Mouse (Mus musculus): ENCODE data around the gene Kpna7. TPM values are rescaled to one million over a fixed set of nuclear protein-coding genes. Genes with fewer than 3 reads are reported as not detected.
"Not testable (repeated sequence)": the region's sequence is repeated elsewhere in the genome, so short reads cannot be mapped to it uniquely, and the experiment has no call there.

Gene Kpna7
- polyA plus RNA-seq (2015; fragmentation: Nextera tagmentation; extraction: Ambion mirVana) = not detected in 2 replicates

DNA sequence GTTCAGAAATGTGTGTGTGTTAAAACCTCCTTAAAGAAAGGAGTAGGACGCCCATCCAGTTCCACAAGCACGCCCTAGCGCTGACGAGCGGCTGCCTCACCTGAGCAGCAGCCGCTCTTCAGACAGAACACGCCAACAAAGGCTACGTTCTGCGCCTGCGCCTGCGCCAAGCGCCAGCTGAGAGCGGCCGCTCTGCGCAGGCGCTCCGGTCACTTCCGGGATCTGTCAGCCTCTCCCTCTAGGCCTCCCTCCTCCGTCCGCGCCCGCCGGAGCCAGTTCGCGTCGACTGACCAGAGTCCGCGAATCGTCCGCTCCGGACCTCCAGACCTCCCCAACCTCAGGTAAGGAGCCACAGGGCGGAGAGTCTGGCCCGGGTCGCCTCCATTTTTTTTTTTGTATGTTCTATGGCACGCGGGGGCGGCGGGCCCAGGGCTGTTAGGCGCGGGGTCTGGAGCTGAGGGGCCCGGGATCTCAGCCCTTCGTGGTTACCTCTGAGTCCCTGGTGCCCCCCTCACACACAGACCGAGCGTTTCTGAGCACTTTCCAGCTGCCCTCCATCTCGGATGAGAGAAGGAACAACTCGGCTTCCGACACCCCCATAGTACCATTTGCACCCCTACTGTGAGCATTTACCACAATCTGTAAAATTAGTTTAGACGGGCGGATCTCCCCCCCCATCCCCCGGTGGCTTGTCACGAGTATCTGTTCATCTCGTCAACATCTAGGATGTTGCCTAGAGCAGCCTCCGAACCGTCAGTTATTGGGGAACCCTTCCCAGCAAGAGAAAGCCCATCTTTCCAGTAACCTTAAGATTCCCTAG lies at the start of gene Kpna7, which contains the start of gene Arpc1a:
Gene Kpna7 (minus strand): TSS at position 399 of the 820 bp plus-strand sequence.
Gene Arpc1a (plus strand): TSS at position 199 of the 820 bp plus-strand sequence.
- peak within 1 kb of the TSS; percentile 80 for H3K27ac ChIP-seq
- ATAC-seq (replicated peaks; ENCODE audit: low FRiP score, low read depth) (peak; percentile 96), DNase-seq (ENCODE audit: low spot score) (peak; percentile 97)
- H3K36me3 ChIP-seq (ENCODE audit: insufficient read depth, low read length) = no peaks in the 10 kb centered on the region
- no peaks in the 10 kb centered on the region; the same call in 1 of the 2 replicates for H3K9me3 ChIP-seq (replicated peaks; ENCODE audit: low read length)
- TF ChIP-seq CTCF (IDR thresholded peaks at IDR 0.05; ENCODE audit: low read depth) = no peak
- peaks cover 8% of the 10 kb centered on the region; the same call in 1 of the 2 replicates for H3K4me1 ChIP-seq (replicated peaks; ENCODE audit: insufficient read depth, low read length)
- H3K9ac ChIP-seq (ENCODE audit: low read depth, low read length) = peak within 1 kb of the TSS; percentile 93
- no peaks in the 10 kb centered on the region for H3K27me3 ChIP-seq (ENCODE audit: insufficient read depth, low read length)
- peak within 1 kb of the TSS; percentile 85 for H3K4me3 ChIP-seq (replicated peaks; ENCODE audit: low read depth, low read length)
- under 1% methylated on average over 49 of the region's 54 CpGs for WGBS
- peak within 1 kb of the TSS; percentile 91 for H3K4me2 ChIP-seq (ENCODE audit: low read length)

DNA sequence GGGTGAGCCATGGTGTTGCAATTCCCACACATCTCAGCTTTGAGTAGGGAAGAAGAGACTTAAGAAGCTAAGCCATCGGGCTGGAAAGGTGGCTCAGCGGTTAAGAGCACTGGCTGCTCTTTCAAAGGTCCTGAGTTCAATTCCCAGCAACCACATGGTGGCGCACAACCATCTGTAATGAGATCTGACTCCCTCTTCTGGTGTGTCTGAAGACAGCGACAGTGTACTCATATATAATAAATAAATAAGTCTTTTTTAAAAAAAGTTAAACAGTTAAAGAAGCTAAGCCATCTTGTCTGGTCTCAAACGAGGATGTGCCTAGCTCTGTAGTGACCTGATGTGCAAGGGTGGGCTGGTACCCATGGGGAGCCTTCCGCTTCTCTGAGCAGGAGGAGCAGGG lies 49.4 kb upstream of the Kpna7 start:
- not testable (repeated sequence) for H3K4me2 ChIP-seq (ENCODE audit: low read length); H3K4me1 ChIP-seq (replicated peaks; ENCODE audit: insufficient read depth, low read length); H3K27me3 ChIP-seq (ENCODE audit: insufficient read depth, low read length); ATAC-seq (replicated peaks; ENCODE audit: low FRiP score, low read depth); H3K27ac ChIP-seq; H3K4me3 ChIP-seq (replicated peaks; ENCODE audit: low read depth, low read length); DNase-seq (ENCODE audit: low spot score); H3K9me3 ChIP-seq (replicated peaks; ENCODE audit: low read length); H3K9ac ChIP-seq (ENCODE audit: low read depth, low read length)
- peaks cover 66% of the 10 kb centered on the region for H3K36me3 ChIP-seq (ENCODE audit: insufficient read depth, low read length)
- peak; percentile 21; the same call in 1 of the 2 replicates for TF ChIP-seq CTCF (IDR thresholded peaks at IDR 0.05; ENCODE audit: low read depth)
- WGBS = 91% methylated on average over 6 of the region's 6 CpGs

DNA sequence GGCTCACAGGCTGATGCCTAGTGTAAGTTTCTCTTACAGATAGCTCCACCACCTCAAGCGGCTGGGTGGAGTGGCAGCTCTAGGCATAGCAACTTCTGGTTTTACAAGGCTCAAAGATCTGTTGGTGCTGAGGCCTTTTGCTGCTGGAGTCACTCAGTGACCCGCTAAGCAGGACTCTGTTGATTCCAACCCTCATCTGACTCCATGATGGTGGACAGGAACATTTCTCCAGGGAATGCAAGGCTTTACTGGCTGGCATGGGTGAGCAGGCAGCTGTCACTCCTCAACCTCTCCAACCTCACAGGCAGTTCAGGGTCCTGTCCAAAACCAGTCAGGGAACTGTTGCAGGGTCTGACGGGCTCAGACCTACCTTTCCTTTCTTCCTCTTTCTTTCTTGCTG lies 47.2 kb upstream of the Kpna7 start:
- no peaks in the 10 kb centered on the region for H3K9me3 ChIP-seq (replicated peaks; ENCODE audit: low read length)
- H3K9ac ChIP-seq (ENCODE audit: low read depth, low read length) = no peak overlapping the region
- 82% methylated on average over 3 of the region's 3 CpGs for WGBS
- TF ChIP-seq CTCF (IDR thresholded peaks at IDR 0.05; ENCODE audit: low read depth) = no peak
- H3K36me3 ChIP-seq (ENCODE audit: insufficient read depth, low read length) = peaks cover 79% of the 10 kb centered on the region
- H3K27me3 ChIP-seq (ENCODE audit: insufficient read depth, low read length) = no peaks in the 10 kb centered on the region
- ATAC-seq (replicated peaks; ENCODE audit: low FRiP score, low read depth) (no peak), DNase-seq (ENCODE audit: low spot score) (no peak)
- no peaks in the 10 kb centered on the region for H3K4me1 ChIP-seq (replicated peaks; ENCODE audit: insufficient read depth, low read length)
- H3K27ac ChIP-seq = no peak overlapping the region
- no peak overlapping the region for H3K4me2 ChIP-seq (ENCODE audit: low read length)
- H3K4me3 ChIP-seq (replicated peaks; ENCODE audit: low read depth, low read length) = no peak overlapping the region

DNA sequence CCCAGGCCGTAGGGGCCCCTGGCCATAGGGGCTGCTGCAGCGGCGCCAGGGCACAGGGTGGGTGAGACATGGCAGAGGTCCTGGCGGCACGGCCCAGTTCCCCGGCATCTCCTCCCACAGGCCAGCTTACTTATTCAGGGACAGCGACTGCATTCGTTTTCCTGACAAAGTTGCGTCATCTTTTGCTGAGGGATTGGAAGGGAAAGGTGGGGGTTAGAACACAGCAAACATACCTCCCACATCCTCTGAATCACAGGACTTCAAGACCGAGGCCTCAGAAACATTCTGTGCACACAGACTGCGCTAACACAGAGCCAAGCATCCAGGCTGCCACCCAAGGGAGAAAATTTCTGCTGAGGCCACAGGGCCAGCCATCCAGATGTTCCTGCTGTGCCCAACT lies 46.4 kb upstream of the Kpna7 start:
- no peaks in the 10 kb centered on the region for H3K4me1 ChIP-seq (replicated peaks; ENCODE audit: insufficient read depth, low read length)
- H3K27me3 ChIP-seq (ENCODE audit: insufficient read depth, low read length) = no peaks in the 10 kb centered on the region
- WGBS = 74% methylated on average over 11 of the region's 11 CpGs
- no peak for ATAC-seq (replicated peaks; ENCODE audit: low FRiP score, low read depth)
- H3K27ac ChIP-seq = no peak overlapping the region
- no peak for DNase-seq (ENCODE audit: low spot score)
- H3K4me3 ChIP-seq (replicated peaks; ENCODE audit: low read depth, low read length) = no peak overlapping the region
- H3K9me3 ChIP-seq (replicated peaks; ENCODE audit: low read length) = no peaks in the 10 kb centered on the region
- no peak for TF ChIP-seq CTCF (IDR thresholded peaks at IDR 0.05; ENCODE audit: low read depth)
- peaks cover 83% of the 10 kb centered on the region for H3K36me3 ChIP-seq (ENCODE audit: insufficient read depth, low read length)
- no peak overlapping the region for H3K9ac ChIP-seq (ENCODE audit: low read depth, low read length)
- no peak overlapping the region for H3K4me2 ChIP-seq (ENCODE audit: low read length)

DNA sequence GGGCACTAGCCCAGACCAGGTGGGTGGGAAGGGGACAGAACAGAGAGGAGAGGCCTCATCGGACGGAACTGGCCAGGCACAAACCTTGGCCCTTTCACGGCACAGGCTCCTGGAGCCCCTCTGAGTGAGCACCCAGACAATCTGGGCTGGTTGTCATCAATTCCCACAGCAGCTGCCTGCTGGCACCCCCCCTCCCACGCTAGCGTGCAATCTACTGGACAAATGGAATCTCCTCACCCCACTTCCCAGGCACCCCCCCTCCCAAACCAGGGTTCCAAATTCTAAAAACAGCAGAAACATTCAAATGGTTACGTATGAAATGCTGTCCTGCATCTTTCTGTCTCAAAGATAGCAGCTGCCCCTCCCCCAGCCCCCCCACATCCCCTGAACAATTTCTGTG lies 45.9 kb upstream of the Kpna7 start:
- H3K4me3 ChIP-seq (replicated peaks; ENCODE audit: low read depth, low read length); H3K9me3 ChIP-seq (replicated peaks; ENCODE audit: low read length); ATAC-seq (replicated peaks; ENCODE audit: low FRiP score, low read depth); DNase-seq (ENCODE audit: low spot score); H3K4me2 ChIP-seq (ENCODE audit: low read length); H3K9ac ChIP-seq (ENCODE audit: low read depth, low read length); H3K4me1 ChIP-seq (replicated peaks; ENCODE audit: insufficient read depth, low read length); H3K27me3 ChIP-seq (ENCODE audit: insufficient read depth, low read length); H3K27ac ChIP-seq: not testable (repeated sequence)
- 66% methylated on average over 4 of the region's 6 CpGs for WGBS
- H3K36me3 ChIP-seq (ENCODE audit: insufficient read depth, low read length) = peaks cover 83% of the 10 kb centered on the region

DNA sequence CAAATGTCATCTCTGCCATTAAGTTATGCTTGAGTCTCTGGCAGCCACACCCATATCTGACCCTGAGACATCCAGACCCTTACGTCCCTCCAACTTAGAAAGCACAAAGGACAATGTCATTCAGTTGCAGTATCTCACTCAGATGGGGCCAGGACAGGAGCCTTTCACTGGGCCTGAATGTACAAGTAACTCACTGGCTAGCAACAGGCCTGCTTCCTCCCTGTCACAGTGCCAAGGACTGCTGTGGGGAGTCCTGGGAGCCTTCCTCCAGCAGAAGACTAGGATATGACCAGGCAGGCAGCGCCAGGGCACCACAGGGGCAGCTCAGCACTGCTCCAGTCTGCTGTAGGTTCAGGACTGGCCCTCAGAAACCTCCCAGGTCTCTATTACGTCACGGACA lies 45.3 kb upstream of the Kpna7 start:
- Histone ChIP-seq H3K27ac (no peak overlapping the region), H3K4me3 (replicated peaks; ENCODE audit: low read depth, low read length) (no peak overlapping the region), H3K4me2 (ENCODE audit: low read length) (no peak overlapping the region), H3K36me3 (ENCODE audit: insufficient read depth, low read length) (peaks cover 83% of the 10 kb centered on the region), H3K27me3 (ENCODE audit: insufficient read depth, low read length) (no peaks in the 10 kb centered on the region), H3K9me3 (replicated peaks; ENCODE audit: low read length) (no peaks in the 10 kb centered on the region), H3K4me1 (replicated peaks; ENCODE audit: insufficient read depth, low read length) (no peaks in the 10 kb centered on the region), H3K9ac (ENCODE audit: low read depth, low read length) (no peak overlapping the region)
- WGBS = 90% methylated on average over 4 of the region's 4 CpGs
- no peak for TF ChIP-seq CTCF (IDR thresholded peaks at IDR 0.05; ENCODE audit: low read depth)
- DNase-seq (ENCODE audit: low spot score) (no peak), ATAC-seq (replicated peaks; ENCODE audit: low FRiP score, low read depth) (no peak)
